Mouse (Mus musculus) frontal cortex, postnatal 36 days (tissue): ENCODE results near the gene Ppp3ca.

Source experiments
- DNase-seq, 2 experiments: peaks; one replicate each; pipeline ENCODE4 v3.0.0; 2022; ENCODE audit warnings: low spot score in 2 of 2

The Ppp3ca gene

DNA sequence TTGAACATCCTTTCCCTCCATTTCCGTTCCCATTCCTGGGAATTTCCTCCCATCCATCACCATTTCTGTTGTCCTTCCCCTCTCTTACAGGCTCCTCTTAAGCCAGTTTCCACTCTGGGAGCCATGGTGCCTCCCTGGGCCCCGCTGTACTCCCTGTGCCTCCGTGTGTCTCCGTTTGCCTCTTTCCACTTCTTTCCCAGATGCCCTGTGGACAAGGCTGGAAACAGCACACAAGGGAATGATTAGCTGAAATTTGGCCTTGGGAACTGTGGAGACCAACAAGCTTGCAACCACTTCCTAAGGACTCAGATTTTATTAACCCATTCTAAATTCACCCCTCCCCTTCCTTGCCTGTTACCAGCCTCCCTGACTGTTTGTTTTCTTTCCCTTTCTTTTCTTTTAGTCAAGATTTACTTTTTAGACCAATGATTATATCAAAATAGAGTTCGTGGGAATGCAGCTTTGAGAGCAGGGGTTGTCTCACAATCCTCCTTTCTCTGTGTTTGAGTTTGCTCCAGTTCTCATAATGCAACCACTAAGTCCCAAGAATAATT lies 93.9 kb downstream of the Ppp3ca start:
- no peak for DNase-seq

DNA sequence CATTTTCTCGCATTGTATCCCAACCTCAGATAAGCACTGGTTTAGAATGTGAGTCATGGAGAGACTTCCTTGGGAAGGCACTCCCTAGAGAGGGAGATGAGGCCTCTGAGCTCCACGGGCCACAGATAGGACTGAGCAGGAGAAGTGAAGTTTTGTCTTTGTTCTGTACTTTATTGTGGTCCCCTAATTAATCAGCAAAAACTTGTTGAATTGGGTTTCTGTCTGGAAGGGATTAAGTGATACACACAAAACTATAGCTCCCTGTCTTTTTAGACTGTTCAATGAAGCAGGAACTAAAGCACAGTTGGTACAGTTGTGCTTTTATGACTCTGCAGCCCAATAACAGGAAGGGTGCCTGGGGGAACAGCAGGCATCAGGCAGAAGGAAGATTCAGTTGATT lies 95.6 kb downstream of the Ppp3ca start:
- no peak for DNase-seq

DNA sequence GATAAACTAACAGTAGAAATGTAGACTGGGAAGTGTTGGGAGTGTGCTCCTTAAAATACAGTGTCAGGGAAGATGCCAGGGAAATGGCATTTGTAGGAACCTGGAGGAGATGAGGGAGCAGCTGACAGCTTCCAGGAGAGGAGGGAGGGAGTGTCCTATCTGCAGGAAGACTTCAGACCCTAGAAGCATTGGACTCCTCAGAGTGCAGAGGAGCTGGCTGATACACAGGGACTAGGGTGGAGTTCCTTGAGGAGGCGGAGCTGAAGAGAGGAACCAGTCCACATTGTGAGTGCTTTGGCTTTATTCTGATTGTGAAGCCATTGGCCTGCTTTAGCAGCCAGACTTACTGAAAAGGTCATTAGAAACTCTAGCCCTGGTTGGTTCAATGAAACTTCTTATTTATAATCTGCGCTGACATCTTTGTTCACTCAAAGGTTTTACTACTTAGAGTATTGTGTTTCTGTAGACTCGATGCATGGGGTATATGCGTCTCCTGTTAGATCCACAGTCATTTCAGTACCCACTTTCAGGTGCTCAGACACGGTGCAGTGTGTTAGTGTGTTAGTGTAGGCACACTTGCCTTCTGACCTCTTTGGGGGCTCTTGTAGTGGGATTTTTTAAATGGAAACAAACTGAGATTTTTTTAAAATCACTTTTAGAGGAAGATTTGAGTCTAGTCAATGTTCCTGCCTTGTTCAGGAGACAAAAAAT lies 99.0 kb downstream of the Ppp3ca start:
- no peak for DNase-seq

DNA sequence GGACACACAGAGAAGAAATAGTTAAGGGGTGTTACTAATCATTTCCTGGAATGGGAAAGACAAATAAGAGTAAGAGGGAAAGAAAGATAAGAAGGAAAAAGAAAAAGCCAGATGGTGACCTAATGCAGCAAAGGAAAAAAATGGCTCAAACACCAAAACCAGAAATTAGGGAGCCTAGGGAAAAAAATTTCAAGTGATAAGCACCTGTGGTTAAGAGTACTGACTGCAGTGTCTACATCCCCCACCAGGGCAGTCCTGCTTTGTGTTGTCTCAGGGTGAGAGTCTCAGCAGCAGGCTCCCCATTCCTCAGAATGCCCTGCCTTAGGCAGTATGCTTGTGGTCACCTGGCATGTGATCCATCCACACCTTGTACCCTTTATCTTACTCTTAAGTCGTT lies 99.6 kb downstream of the Ppp3ca start:
- DNase-seq, result no peak

DNA sequence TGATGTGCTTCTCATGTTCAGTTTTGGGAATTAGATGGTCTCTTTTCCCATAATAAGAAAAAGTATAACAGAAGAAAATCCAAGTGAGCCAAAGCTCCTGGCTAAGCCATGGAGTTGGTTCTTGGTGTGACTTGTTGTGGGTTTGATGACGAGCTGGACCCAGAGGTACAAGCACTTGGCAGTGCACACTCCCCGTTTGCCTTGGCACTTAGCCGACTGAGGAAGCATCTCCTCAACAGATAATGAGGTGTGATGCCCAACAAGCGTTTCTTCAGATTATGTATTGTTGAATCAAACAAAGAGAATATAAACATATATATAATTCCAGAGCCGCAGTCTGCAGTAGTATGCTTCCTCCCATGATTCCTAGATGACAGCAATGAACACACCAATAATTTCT lies 101.8 kb downstream of the Ppp3ca start:
- no peak for DNase-seq

DNA sequence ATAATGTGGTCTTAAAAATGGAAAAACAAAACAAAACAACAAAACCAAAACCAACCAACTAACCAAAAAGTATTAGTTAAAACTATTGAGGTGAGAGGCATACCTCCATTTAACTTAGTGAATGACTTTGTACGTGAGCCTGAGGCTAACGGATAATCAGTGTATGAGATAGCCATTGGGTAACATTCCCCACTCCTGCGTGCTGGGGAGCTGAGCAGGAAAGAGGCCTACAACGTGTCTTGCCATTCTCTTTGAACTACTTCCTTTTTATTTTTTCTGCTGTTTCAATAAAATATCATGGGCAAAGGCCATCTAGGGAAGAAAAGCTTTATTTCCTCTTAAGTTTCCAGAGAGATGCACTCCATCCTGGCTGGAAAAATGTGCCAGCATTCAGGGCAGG lies 103.3 kb downstream of the Ppp3ca start:
- DNase-seq, result no peak

DNA sequence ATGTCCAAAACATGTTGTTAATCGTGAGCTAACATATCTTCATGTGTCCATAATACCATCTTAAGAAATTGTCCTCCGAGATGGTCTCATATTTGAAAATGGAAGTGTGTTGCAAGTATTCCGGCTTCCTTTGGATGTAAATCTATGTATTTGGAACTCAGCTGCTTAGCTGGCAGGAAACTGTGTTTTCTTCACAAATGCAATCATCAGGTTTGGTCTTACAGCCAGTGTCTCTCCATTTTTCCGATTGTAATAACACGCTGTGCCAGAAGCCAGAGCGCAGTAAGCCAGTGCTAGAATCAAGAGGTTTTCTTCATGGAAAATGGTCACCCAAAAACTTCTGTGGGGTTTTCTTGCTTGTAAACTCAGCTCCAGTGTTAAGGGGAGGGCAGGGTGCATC lies 104.3 kb downstream of the Ppp3ca start:
- no peak for DNase-seq

DNA sequence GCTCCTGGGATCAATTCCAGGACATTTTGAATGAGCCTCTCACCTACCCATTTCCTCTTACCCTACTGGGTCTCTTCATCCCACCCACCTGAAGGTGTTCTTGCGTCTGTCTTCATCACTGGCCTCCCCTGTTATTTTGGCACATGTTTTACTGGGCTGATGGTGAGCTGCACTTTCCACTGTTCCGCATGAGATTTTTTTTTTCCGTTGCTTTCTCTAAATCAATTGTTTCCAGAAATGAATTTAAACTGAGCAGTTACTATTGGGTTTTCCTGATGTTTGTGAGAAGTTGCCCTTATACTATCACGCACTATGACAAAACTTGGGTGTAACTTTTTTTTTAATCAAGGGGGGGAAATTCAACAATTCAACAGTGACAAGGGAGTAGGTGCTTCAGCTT lies 106.6 kb downstream of the Ppp3ca start:
- DNase-seq, result no peak

DNA sequence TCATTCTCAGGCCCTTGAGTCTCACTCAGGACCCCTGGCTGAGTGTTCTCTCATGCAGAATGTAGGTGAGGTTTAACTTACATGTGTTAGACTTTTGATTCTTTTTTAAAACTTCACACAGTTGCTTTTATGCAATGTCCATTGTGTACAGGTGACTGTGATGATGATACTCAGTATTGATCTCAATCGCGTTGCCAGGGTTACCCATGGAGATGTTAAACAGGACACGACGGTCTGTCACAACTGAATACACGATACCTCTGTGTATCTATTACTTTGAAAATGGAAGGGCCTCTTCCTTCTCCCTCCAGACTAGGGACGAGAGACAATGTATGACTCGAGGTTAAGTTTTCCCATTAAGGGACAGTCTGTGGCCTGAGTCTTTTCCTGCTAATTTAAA lies 107.5 kb downstream of the Ppp3ca start:
- no peak for DNase-seq

DNA sequence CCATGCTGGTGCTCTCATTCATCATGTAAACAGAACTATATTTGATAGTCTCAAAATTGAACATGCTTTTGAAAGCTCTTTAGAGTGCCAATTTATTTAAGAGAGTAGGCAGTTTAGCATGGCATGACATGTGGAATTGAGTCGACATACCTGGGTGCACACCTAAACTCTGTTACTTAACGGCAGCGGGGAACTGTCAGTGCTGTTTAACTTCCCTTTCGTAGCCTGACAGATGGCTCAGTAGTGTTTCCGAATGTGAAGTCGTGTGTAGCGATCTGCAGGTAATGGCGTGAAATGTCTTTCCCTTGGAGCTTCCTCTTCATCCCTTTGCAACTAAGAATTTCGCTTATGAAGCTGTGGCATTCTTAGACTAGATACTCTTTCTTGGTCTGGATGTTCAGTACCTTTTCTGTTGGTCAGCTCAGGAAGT lies 107.9 kb downstream of the Ppp3ca start:
- DNase-seq, result no peak

DNA sequence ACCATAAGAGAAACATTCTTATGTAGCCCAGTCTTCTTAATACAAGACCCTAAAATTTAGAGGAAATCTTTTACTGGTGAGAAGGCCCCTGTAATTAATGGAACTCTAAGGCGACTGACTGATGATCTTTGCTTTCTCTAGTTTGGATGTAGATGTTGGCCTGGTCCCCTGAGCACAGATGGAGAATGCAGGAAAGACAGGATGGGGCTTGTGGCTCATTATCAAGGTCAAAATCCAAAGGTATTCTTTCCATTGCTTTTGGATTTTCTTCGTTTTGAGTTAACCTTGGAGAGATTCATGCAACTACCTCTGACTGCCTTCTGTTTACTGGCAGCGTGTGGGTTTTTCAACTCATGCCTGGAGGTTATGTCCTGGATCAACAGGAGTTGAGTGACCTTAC lies 110.4 kb downstream of the Ppp3ca start:
- DNase-seq, result no peak

DNA sequence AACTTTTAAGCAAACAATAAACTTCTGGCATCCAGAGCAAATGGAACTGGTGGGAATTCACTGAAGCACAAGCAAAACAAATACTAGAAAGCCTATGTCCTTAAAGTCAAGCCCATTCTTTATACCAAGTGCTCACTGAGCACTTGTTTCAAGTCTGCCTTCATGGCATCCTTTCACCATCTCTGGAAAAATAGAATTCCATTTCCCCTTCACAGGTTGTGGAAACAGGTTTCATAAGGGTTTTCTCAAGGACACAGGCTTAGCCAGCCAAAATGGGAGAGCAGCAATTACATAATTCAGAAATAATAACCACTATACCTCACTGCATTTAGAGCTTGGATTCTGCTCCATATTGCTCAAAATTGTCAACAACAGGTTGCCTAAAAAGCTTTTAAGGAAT lies 112.1 kb downstream of the Ppp3ca start:
- DNase-seq, result no peak

DNA sequence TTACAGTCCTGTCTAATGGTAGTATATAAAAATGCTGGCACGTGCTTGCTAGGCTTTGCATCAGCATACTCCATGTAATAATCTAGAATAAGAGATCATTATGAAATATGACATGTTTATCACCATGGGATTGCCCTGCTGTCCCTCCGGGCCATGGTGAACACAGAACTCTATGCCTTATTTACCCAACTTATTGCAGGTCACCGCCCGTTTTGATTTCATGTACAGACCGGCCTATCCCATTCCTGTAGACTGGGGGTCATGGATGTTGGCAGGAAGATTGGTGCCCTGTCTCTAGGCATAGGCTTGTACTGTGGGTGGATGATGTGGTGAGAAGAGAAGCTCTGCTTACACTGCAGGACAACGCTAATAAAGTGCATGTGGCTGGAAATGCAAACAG lies 115.8 kb downstream of the Ppp3ca start:
- DNase-seq, result no peak

DNA sequence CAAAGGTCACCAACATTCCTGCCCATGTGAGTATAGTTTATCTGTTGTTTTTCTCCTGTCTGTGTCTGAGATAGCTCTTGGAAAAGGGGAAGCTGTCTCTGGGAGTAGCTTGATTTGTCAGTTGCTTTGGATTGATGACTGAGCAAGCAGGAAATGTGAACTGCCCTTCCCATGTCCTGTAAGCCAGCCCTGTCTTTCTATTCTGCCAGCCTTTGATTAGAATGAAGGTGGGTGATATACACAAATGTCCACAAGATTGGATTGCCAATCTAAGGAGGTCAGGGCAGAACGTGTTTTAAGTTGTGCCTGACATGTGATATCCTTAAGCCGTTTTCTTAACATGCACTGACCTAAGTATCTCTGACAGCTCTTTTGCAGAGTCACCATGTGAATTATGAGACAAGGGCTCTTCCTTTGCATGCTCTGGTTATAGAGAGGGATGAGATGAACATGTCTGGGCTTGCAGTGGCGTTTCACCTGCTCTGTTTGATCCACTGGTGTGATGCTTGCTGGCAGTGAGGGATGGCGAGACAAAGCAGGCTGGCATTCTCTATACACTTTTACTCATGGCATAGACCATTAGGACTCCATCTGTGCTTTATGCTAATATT lies 120.4 kb downstream of the Ppp3ca start:
- DNase-seq, result no peak

DNA sequence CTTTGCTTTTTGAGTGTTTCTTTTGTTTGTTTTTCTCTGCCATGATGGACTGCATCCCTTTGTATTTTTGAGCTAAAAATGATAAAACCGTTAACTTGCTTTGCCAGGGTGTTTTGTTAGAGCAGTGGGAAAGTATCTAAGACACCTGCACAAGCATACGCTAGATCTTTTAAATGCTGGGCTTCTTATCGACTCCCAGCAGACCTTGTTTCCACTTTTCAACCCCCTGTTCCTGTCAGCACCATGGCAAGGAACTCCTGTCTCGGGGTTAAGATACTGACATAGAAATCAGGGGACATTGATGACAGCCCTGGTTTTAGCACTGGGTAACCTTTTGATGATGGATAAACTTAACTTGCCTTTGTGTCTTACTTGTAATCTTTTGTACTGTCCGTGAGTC lies 121.5 kb downstream of the Ppp3ca start:
- no peak for DNase-seq

DNA sequence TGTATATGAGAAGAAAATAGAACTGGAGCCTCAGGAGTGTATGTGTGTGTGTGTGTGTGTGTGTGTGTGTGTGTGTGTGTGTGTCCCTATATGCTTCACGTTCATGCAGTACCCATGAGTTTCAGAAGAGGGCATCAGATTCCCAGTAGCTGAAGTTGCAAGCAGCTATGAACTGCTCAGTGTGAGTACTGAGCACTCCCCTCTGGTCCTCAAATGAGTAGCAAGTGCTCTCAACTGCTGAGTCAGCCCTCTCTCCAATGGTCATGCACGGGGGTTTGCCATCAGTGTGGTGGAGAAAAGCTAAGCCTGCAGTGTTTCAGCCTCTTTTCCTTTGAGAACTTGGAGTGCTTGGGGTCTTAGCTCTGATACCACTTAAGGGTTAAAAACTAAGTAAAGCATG lies 122.0 kb downstream of the Ppp3ca start:
- no peak for DNase-seq

DNA sequence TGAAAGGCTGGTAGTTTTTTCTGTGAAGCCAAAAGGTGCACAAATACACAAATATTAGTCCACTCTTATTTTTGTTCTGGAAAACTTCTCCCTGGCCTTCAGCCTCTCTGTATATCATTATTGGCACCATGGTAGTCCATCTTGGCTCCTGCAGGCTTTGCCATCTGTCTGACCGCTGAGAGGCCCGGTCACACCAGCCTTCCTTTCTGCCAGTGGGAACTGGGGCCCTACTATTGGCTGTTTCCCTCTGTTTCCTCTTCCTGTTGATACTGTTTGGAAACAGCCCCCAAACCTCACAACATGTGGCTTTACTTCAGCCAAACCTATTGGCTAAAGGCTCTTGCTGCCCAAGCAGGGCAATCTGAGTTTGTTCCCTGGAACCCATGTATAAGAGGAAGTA lies 123.5 kb downstream of the Ppp3ca start:
- DNase-seq, result no peak

DNA sequence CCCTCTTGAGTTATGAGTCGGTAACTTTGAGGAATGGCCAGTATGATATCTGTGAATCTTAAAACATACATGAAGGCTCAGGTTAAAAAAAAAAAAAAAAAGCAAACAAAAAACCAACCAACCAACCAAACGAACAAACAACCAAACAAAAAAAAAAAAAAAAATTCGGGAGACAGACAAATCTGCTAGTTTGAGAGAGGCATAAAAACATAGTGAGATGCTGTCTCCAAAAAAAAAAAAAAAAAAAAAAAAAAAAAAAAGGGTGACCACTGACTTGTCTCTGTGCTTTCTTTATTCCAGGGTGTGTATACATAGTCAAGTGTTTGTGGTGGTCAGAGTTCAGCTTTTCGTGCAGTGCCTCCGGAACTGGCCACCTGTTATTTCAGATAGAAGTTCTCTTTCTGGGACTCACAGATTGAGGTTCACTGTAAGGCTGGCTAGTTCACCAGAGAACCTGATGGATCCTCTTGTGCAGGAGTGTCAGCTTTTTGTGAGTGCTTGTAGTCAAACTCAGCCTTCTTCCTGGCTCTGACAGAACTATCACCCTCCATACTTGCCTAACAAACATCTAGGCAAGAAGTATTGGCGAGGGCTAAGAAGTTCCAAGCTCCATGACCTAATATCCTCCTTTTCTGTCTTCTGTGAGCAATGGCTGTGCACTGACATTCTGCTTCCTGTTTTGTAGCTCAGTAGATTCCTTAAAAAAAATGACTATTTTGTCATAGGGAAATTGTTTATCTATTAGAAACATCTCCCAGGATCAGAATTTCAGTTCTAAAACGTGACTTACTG lies 124.7 kb downstream of the Ppp3ca start:
- no peak for DNase-seq

DNA sequence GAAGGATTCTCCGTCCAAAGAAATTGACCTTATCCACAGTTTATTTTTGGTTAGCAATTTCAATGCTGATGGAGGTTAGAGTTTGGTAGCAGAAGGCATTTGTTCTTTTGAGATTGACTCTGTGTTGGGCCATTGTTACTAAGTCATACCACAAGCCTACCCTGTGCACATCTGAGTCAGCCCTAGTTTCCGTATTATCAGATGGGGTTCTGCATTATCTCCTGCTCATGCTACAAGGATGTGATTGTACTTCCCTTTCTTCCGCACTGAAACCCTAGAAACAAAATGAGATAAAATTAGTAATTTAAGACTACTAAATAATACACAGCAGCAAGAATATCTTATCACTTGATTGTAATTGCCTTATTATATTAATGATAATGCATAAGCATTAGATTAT lies 129.0 kb downstream of the Ppp3ca start:
- DNase-seq, result no peak

DNA sequence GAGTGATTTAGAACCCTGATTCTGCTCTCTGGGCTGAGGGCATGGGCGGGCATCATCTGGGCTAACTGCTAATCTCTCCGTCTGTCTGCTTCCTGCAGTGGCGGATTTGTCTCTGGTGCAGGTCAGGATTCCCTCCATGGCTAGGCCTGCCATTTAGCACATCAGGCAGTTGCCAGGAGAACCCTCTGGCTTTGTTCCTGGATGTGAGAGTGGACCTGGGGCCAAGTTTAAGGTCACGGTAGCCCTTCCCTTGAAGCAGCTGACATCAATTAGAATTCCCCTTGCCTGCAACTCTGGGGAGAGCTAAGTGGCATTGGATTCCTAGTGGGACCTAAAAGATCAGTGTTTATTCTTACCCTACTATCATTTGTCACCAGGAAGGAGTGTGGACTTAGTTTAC lies 132.7 kb downstream of the Ppp3ca start:
- DNase-seq, result no peak

DNA sequence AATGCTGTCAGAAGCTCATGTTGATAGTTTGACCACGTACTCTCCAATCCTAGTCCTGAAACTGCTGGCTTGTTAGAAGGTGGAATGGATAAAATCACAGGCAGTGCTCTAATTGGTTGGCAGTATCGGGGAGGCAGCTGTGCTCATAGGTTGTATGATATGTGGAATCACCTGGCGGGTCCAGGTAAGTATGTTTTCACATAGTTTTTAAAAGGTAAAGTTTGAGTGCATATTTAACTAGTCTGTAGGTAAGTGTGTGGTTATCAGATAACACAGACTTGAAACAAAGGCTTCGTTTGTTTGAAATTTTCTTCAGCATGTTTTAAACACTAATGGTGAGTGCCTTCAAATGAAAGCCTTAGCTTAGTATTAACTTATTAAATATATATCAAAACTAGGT lies 136.0 kb downstream of the Ppp3ca start:
- DNase-seq, result no peak

DNA sequence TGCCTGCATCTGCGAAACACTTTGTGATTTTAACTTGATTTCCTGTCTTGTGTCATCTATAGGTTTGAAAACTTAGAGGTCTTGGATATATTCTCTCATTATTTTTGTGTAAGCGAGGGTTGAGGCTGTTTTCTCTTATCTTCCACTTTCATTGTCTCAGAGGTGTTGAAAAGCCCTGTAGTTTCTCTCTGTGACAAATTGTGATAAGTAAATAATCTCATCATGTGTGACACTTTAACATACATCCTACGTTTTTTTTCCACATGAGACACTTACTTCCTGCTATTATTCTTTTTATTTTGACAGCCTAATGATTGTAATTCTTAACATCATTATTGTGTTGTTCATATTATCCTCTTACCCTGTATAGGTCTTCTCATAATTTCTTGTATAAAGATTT lies 140.3 kb downstream of the Ppp3ca start:
- no peak for DNase-seq

DNA sequence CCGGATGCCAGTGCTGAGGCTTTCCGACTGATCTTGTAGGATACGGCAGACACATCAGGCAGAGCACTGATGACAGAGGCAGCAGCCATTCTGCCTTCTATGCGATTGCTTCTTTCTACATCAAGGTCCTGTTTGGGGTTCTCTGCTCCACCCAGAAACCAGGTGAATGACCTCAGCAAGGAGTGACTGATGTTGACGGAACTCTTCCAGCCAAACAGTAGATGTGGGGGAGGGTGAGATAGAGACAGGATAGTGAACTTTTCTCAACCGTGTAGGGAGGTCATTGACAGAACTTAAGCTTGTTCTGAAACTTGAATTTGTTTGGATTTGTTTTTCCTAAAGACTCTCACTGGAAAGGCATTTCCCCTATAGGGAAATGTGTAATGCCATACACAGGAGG lies 142.2 kb downstream of the Ppp3ca start:
- DNase-seq, result no peak
